Mouse (Mus musculus) hindbrain, embryonic 10.5 days (tissue): Measurements from ENCODE around the gene Ankrd36. TPM values are rescaled to one million over a fixed set of nuclear protein-coding genes. Genes with fewer than 3 reads are reported as not detected.
A peak's percentile ranks its signal among the peaks of the same experiment; 100 is the strongest.
"Not testable (repeated sequence)": the region's sequence is repeated elsewhere in the genome, so short reads cannot be mapped to it uniquely, and the experiment has no call there.

ENCODE experiments used
- DNase-seq: peaks from one replicate; pipeline ENCODE4 v3.0.0-alpha.2; 2017; ENCODE audit warnings: low spot score
- H3K27ac ChIP-seq: fragments of 300-500 bp; sonication (generic); 2 replicates; pipeline ENCODE4 v1.5.1; 2016; ENCODE audit warnings: mild to moderate bottlenecking, moderate library complexity
- H3K27me3 ChIP-seq: fragments of 300-500 bp; sonication (generic); 2 replicates; pipeline ENCODE4 v1.6.1; 2016; ENCODE audit warnings: mild to moderate bottlenecking; ENCODE audit not compliant: poor library complexity, insufficient read depth, severe bottlenecking
- H3K36me3 ChIP-seq: fragments of 300-500 bp; sonication (generic); 2 replicates; pipeline ENCODE4 v1.6.1; 2016; ENCODE audit warnings: mild to moderate bottlenecking, moderate library complexity
- H3K4me1 ChIP-seq: fragments of 300-500 bp; sonication (generic); replicated peaks from 2 replicates; pipeline ENCODE4 v1.6.1; 2016; ENCODE audit warnings: mild to moderate bottlenecking
- H3K4me3 ChIP-seq: fragments of 300-500 bp; sonication (generic); 2 replicates; pipeline ENCODE4 v1.5.1; 2016; ENCODE audit warnings: mild to moderate bottlenecking, moderate library complexity
- H3K9me3 ChIP-seq: fragments of 300-500 bp; sonication (generic); 2 replicates; pipeline ENCODE4 v1.6.1; 2016; ENCODE audit warnings: mild to moderate bottlenecking, moderate library complexity
- WGBS: fragments of 180-500 bp; shearing (Covaris S2); methylation state at CpG from one replicate; pipeline ENCODE4 v1.1.7; 2016; 5-methylcytosine and 5-hydroxymethylcytosine counted together
- polyA plus RNA-seq: library from polyadenylated mRNA; unstranded; fragments of >200 nt; fragmentation: Nextera tagmentation; extraction: Ambion mirVana; gene quantifications from 2 replicates; pipeline ENCODE4 v1.2.1, GENCODE M21; 2016

The Ankrd36 gene
- polyA plus RNA-seq, 1 experiment from 2014 or later = not detected

DNA sequence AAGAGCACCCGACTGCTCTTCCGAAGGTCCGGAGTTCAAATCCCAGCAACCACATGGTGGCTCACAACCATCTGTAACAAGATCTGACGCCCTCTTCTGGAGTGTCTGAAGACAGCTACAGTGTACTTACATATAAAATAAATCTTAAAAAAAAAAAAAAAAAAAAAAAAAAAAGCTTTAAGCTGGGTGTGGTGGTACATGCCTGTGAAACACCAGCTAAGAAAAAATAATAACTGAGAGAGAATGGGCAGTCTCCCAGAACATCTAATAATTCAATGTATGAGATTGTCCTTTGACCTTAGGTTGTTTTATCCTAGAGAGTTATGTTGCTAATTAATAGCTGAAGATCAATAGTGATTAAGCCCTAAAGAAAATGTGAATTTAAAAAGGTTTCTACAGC is 32.0 kb upstream of the Ankrd36 start:
- H3K4me3 ChIP-seq, H3K27me3 ChIP-seq, H3K9me3 ChIP-seq, H3K27ac ChIP-seq, DNase-seq: not testable (repeated sequence)
- 93% methylated on average over 4 of the region's 4 CpGs for WGBS
- Histone ChIP-seq H3K4me1 (peaks cover 28% of the 10 kb centered on the region), H3K36me3 (peaks cover 61% of the 10 kb centered on the region)

GRCm38 (mm10) chr11:5540331-5540730 is 29.2 kb upstream of the Ankrd36 start:
- no peak for DNase-seq
- Histone ChIP-seq H3K27me3 (no peaks in the 10 kb centered on the region), H3K9me3 (no peaks in the 10 kb centered on the region), H3K27ac (no peak overlapping the region), H3K36me3 (peaks cover 32% of the 10 kb centered on the region), H3K4me3 (peak overlapping the region; percentile 84), H3K4me1 (peaks cover 28% of the 10 kb centered on the region)
- WGBS = 63% methylated on average over 4 of the region's 4 CpGs

- H3K36me3 ChIP-seq = peaks cover 28% of the 10 kb centered on the region
- no peaks in the 10 kb centered on the region for H3K27me3 ChIP-seq
- peak overlapping the region; percentile 84 for H3K4me3 ChIP-seq
- 5% methylated on average over 28 of the region's 28 CpGs for WGBS
- H3K4me1 ChIP-seq = peaks cover 28% of the 10 kb centered on the region
- DNase-seq = peak; percentile 7
- H3K9me3 ChIP-seq = no peaks in the 10 kb centered on the region
- peak overlapping the region; percentile 93 for H3K27ac ChIP-seq
Measured at GRCm38 (mm10) chr11:5541230-5541798, 28.2 kb upstream of the Ankrd36 start.

GRCm38 (mm10) chr11:5541799-5542481 is 27.5 kb upstream of the Ankrd36 start, which contains the start of gene Ccdc117:
Gene Ccdc117 (minus strand): TSS chr11:5542187.
- H3K27ac ChIP-seq = peak within 1 kb of the TSS; percentile 93
- peaks cover 28% of the 10 kb centered on the region for H3K4me1 ChIP-seq
- WGBS = under 1% methylated on average over 65 of the region's 65 CpGs
- H3K27me3 ChIP-seq = no peaks in the 10 kb centered on the region
- H3K36me3 ChIP-seq = peaks cover 22% of the 10 kb centered on the region
- DNase-seq = peak; percentile 90
- H3K4me3 ChIP-seq = peak within 1 kb of the TSS; percentile 84
- no peaks in the 10 kb centered on the region for H3K9me3 ChIP-seq

GRCm38 (mm10) chr11:5542482-5543185 is 26.9 kb upstream of the Ankrd36 start:
- Histone ChIP-seq H3K27me3 (no peaks in the 10 kb centered on the region), H3K36me3 (peaks cover 19% of the 10 kb centered on the region), H3K9me3 (no peaks in the 10 kb centered on the region), H3K27ac (0 out of 2 replicates have a peak overlapping the region, but pooled peaks have one; percentile 93), H3K4me1 (peaks cover 28% of the 10 kb centered on the region), H3K4me3 (peak overlapping the region; percentile 84)
- 55% methylated on average over 5 of the region's 5 CpGs for WGBS
- DNase-seq = no peak

- WGBS = 86% methylated on average over 1 of the region's 1 CpGs
- peaks cover 24% of the 10 kb centered on the region for H3K4me1 ChIP-seq
- H3K36me3 ChIP-seq = peaks cover 14% of the 10 kb centered on the region
- H3K4me3 ChIP-seq = no peak overlapping the region
- H3K27ac ChIP-seq = no peak overlapping the region
- no peaks in the 10 kb centered on the region for H3K27me3 ChIP-seq
- no peaks in the 10 kb centered on the region for H3K9me3 ChIP-seq
- DNase-seq = no peak
Measured at GRCm38 (mm10) chr11:5543281-5543680, 26.2 kb upstream of the Ankrd36 start.

DNA sequence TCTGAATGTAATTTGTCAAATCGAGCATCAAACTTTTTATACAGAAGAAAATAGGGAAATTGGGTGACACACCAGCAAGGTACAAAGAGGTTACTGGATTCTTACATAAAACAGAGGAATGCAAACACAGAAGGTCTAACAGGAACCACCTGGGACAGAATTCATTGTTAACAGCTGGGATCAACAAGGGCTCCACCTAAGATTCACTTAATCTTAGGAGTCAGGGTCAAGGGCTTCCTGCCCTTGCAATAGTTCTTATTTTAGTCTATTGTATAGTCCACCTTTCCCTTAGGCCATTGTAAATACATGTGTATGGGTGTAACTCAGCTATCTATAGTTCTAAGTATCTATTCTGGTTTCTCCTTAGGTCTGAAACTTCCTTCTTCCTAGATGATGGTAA is 24.8 kb upstream of the Ankrd36 start:
- not testable (repeated sequence) for H3K27ac ChIP-seq, H3K36me3 ChIP-seq, H3K27me3 ChIP-seq, H3K4me3 ChIP-seq, DNase-seq
- Histone ChIP-seq H3K4me1 (peaks cover 18% of the 10 kb centered on the region), H3K9me3 (0 out of 2 replicates have a peak, but pooled peaks cover 11% of the 10 kb centered on the region)
- WGBS = 84% methylated on average over 1 of the region's 1 CpGs

DNA sequence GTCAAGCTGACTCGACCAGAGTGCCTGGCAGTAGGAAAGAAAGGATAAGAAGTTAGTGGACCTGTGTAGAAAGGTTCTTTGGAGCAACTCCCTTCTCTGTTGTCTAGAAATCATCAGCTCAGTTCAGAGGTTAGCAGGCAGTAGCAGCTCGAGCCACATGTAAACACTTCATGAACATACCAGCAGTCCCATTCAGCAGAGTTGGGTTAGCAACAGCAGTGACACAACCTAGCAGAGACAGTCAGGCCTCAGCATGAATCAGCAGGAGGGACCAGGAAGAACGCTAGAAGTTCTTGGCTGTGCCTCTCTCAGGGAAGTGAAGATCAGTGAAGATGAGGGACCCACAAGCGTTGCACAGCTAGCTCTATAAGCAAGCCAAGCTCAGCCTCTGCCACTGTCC is 24.0 kb upstream of the Ankrd36 start:
- H3K9me3 ChIP-seq = 0 out of 2 replicates have a peak, but pooled peaks cover 12% of the 10 kb centered on the region
- peaks cover 15% of the 10 kb centered on the region for H3K4me1 ChIP-seq
- no peak overlapping the region for H3K27ac ChIP-seq
- H3K36me3 ChIP-seq = no peaks in the 10 kb centered on the region
- H3K27me3 ChIP-seq = no peaks in the 10 kb centered on the region
- DNase-seq = no peak
- no peak overlapping the region for H3K4me3 ChIP-seq
- WGBS = 85% methylated on average over 4 of the region's 4 CpGs

DNA sequence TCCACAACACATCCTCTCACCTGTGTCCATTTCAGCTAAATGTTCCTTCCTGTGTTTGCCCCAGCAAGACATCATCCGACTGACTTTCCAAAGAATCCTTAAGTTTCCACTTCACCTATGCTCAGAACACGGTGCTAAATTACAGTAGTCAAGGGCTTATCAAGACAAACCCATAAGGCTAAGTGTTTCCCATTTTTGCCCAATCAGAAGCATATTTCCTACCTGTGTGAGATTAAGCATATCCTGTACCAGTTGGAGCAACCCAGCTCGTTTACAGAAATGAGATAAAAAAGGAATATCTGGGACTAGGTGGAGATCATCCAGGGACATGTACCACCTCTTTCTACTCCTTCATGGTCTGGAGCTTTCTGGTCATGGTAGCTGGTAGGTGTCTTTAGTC is 22.8 kb upstream of the Ankrd36 start:
- H3K4me3 ChIP-seq = no peak overlapping the region
- H3K4me1 ChIP-seq = peaks cover 3% of the 10 kb centered on the region; the same call in 1 of the 2 replicates
- no peak overlapping the region for H3K27ac ChIP-seq
- WGBS = 87% methylated on average over 3 of the region's 3 CpGs
- H3K27me3 ChIP-seq = no peaks in the 10 kb centered on the region
- 0 out of 2 replicates have a peak, but pooled peaks cover 15% of the 10 kb centered on the region for H3K9me3 ChIP-seq
- no peaks in the 10 kb centered on the region for H3K36me3 ChIP-seq
- DNase-seq = no peak

GRCm38 (mm10) chr11:5551430-5551829 is 18.1 kb upstream of the Ankrd36 start:
- WGBS = 90% methylated on average over 5 of the region's 5 CpGs
- Histone ChIP-seq H3K4me1 (no peaks in the 10 kb centered on the region), H3K27me3 (no peaks in the 10 kb centered on the region), H3K36me3 (no peaks in the 10 kb centered on the region), H3K27ac (no peak overlapping the region), H3K4me3 (no peak overlapping the region), H3K9me3 (0 out of 2 replicates have a peak, but pooled peaks cover 15% of the 10 kb centered on the region)
- no peak for DNase-seq

- Histone ChIP-seq H3K9me3 (0 out of 2 replicates have a peak, but pooled peaks cover 15% of the 10 kb centered on the region), H3K4me3 (no peak overlapping the region), H3K4me1 (no peaks in the 10 kb centered on the region), H3K27ac (no peak overlapping the region), H3K36me3 (no peaks in the 10 kb centered on the region), H3K27me3 (no peaks in the 10 kb centered on the region)
- WGBS = 70% methylated on average over 1 of the region's 1 CpGs
- DNase-seq = no peak
Measured at GRCm38 (mm10) chr11:5551931-5552330, 17.6 kb upstream of the Ankrd36 start.

GRCm38 (mm10) chr11:5560273-5560672 is 9.2 kb upstream of the Ankrd36 start:
- H3K4me1 ChIP-seq = peaks cover 14% of the 10 kb centered on the region
- no peaks in the 10 kb centered on the region for H3K9me3 ChIP-seq
- H3K36me3 ChIP-seq = no peaks in the 10 kb centered on the region
- H3K27me3 ChIP-seq = no peaks in the 10 kb centered on the region
- H3K27ac ChIP-seq = no peak overlapping the region
- DNase-seq = no peak
- no peak overlapping the region for H3K4me3 ChIP-seq
- 88% methylated on average over 3 of the region's 3 CpGs for WGBS
